Mouse (Mus musculus) liver, postnatal 0 days (tissue): Measurements from ENCODE around the gene Traf5. TPM values are rescaled to one million over a fixed set of nuclear protein-coding genes. Genes with fewer than 3 reads are reported as not detected.
A peak's percentile ranks its signal among the peaks of the same experiment; 100 is the strongest.

ENCODE experiments used
- ATAC-seq: fragments of 200-750 bp; cut with Nextera tagmentation; 2 replicates; pipeline ENCODE4 v1.8.0; 2017; ENCODE audit warnings: mild to moderate bottlenecking, moderate library complexity
- DNase-seq: peaks from one replicate; pipeline ENCODE4 v3.0.0-alpha.2; 2016
- H3K27ac ChIP-seq: fragments of 300-500 bp; sonication (generic); 2 replicates; pipeline ENCODE4 v1.5.1; 2014; ENCODE audit warnings: antibody characterized with exemption, moderate library complexity, mild to moderate bottlenecking, low read depth
- H3K27me3 ChIP-seq: fragments of 300-500 bp; sonication (generic); 2 replicates; pipeline ENCODE4 v1.6.1; 2014; ENCODE audit warnings: low read length, control low read depth, mixed read lengths; ENCODE audit not compliant: insufficient read depth
- H3K36me3 ChIP-seq: fragments of 300-500 bp; sonication (generic); replicated peaks from 2 replicates; pipeline ENCODE4 v1.6.1; 2014; ENCODE audit warnings: mild to moderate bottlenecking, control low read depth, low read length, moderate library complexity, mixed read lengths; ENCODE audit not compliant: insufficient read depth
- H3K4me1 ChIP-seq: fragments of 300-500 bp; sonication (generic); 2 replicates; pipeline ENCODE4 v1.6.1; 2014; ENCODE audit warnings: antibody characterized with exemption, mild to moderate bottlenecking, control low read depth; ENCODE audit not compliant: insufficient read depth
- H3K4me2 ChIP-seq: fragments of 300-500 bp; sonication (generic); 2 replicates; pipeline ENCODE4 v1.6.1; 2014; ENCODE audit warnings: low read depth, mild to moderate bottlenecking, low read length, moderate library complexity, mixed read lengths
- H3K4me3 ChIP-seq: fragments of 300-500 bp; sonication (generic); 2 replicates; pipeline ENCODE4 v1.5.1; 2014; ENCODE audit warnings: low read depth, low read length
- H3K9ac ChIP-seq: fragments of 300-500 bp; sonication (generic); replicated peaks from 2 replicates; pipeline ENCODE4 v1.6.1; 2014; ENCODE audit warnings: mild to moderate bottlenecking, moderate library complexity
- H3K9me3 ChIP-seq: fragments of 300-500 bp; sonication (generic); 2 replicates; pipeline ENCODE4 v1.6.1; 2016; ENCODE audit warnings: mild to moderate bottlenecking, control low read depth, low read length, mixed read lengths
- CTCF ChIP-seq: sonication (generic); IDR thresholded peaks from 2 replicates; pipeline ENCODE4 v1.5.1; 2016; ENCODE audit warnings: antibody characterized with exemption, low read depth
- EP300 ChIP-seq: IDR thresholded peaks from 2 replicates; pipeline ENCODE4 v1.6.1; 2016; ENCODE audit warnings: antibody characterized with exemption, low read depth, mild to moderate bottlenecking
- WGBS: fragments of 180-500 bp; shearing (Covaris S2); extraction: QIAGEN DNeasy Blood & Tissue Kit; methylation state at CpG from one replicate; pipeline ENCODE4 v1.1.7; 2014; ENCODE audit not compliant: insufficient replicate concordance; 5-methylcytosine and 5-hydroxymethylcytosine counted together
- polyA plus RNA-seq: library from polyadenylated mRNA; unstranded; fragments of >200 nt; fragmentation: Nextera tagmentation; extraction: Ambion mirVana; gene quantifications from 2 replicates; pipeline ENCODE4 v1.2.1, GENCODE M21; 2015

The Traf5 gene
- polyA plus RNA-seq, 1 experiment from 2014 or later = 4.2 TPM

- no peak overlapping the region for H3K4me2 ChIP-seq
- DNase-seq (no peak), ATAC-seq (no peak)
- no peak for TF ChIP-seq EP300
- TF ChIP-seq CTCF = no peak
- no peaks in the 10 kb centered on the region for H3K27me3 ChIP-seq
- peaks cover 20% of the 10 kb centered on the region for H3K4me1 ChIP-seq
- no peak overlapping the region for H3K27ac ChIP-seq
- H3K9ac ChIP-seq = no peak overlapping the region
- peaks cover 5% of the 10 kb centered on the region; the same call in 1 of the 2 replicates for H3K36me3 ChIP-seq
- WGBS = 79% methylated on average over 2 of the region's 2 CpGs
- no peak overlapping the region for H3K4me3 ChIP-seq
- peaks cover 14% of the 10 kb centered on the region; the same call in 1 of the 2 replicates for H3K9me3 ChIP-seq
Observed at GRCm38 (mm10) chr1:192081129-192081528, 11.2 kb downstream of the Traf5 start.

DNA sequence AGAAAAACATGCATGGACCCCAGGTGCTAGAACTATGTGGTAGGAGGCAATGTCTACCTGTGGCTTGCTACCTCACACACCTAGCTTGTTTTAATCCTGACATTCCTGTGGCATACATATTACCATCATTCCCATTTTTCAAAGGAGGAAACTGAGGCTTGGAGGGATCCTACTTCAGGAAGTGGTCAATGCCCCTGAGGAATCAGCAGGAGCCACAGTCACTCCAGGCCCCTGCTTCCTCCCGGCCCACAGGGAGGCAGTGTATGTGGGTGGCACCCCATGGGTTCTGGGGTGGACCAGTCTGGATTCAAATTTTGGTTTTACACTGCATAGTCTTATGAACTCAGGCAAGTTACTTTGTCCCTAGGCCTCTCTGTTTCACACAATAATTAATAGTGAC lies 13.2 kb downstream of the Traf5 start:
- Histone ChIP-seq H3K27ac (peak overlapping the region; percentile 70), H3K27me3 (no peaks in the 10 kb centered on the region), H3K4me3 (no peak overlapping the region), H3K9me3 (peaks cover 14% of the 10 kb centered on the region; the same call in 1 of the 2 replicates), H3K9ac (no peak overlapping the region), H3K4me1 (peaks cover 31% of the 10 kb centered on the region), H3K4me2 (no peak overlapping the region), H3K36me3 (peaks cover 5% of the 10 kb centered on the region; the same call in 1 of the 2 replicates)
- WGBS = 39% methylated on average over 1 of the region's 1 CpGs
- ATAC-seq (no peak), DNase-seq (no peak)
- TF ChIP-seq CTCF (no peak), EP300 (no peak)

GRCm38 (mm10) chr1:192078406-192078805 lies 14.0 kb downstream of the Traf5 start:
- H3K9me3 ChIP-seq = peaks cover 14% of the 10 kb centered on the region; the same call in 1 of the 2 replicates
- no peak overlapping the region for H3K9ac ChIP-seq
- TF ChIP-seq CTCF (no peak), EP300 (no peak)
- no peak overlapping the region for H3K4me3 ChIP-seq
- ATAC-seq (peak; percentile 49), DNase-seq (peak; percentile 52)
- H3K4me1 ChIP-seq = peaks cover 31% of the 10 kb centered on the region
- peak overlapping the region; percentile 70 for H3K27ac ChIP-seq
- WGBS = 27% methylated on average over 3 of the region's 3 CpGs
- peaks cover 5% of the 10 kb centered on the region; the same call in 1 of the 2 replicates for H3K36me3 ChIP-seq
- no peaks in the 10 kb centered on the region for H3K27me3 ChIP-seq
- no peak overlapping the region for H3K4me2 ChIP-seq

DNA sequence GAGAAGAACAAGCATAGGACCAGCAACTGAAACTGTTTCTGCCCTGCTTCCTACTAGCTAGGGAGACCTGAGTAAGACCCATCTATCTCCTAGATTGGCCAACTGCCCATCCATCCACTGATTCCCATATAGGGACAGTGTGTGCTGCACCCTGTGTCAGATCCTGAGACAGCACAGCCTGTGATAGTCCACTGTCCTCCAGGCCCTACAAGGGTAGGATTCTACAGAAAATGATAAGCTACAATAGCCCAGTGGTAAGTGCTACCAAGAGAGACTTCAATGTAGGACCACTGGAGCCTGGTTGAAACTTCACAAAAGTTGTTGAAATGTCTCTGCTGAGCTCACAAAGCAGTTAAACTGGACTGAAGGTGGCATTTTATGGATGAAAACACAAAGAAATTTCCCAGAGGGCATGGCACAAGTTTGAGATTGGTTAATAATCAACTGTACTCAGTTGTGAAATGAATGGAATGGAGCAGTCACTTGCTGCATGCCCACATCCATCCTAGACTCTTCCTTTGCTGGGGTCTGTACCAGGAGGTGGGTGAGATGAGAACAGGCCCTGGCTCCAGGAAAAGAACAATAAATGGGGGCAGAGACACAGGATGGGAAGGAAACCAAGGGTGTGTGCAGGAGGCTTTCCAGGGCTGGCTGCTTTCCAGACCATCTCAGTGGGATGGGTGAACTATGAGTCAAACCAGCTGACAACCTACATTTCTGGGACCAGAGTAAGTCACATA lies 15.4 kb downstream of the Traf5 start:
- peaks cover 14% of the 10 kb centered on the region; the same call in 1 of the 2 replicates for H3K9me3 ChIP-seq
- no peak overlapping the region for H3K4me2 ChIP-seq
- no peak overlapping the region for H3K27ac ChIP-seq
- no peak overlapping the region for H3K4me3 ChIP-seq
- H3K9ac ChIP-seq = no peak overlapping the region
- ATAC-seq (peak; percentile 19; the same call in 1 of the 2 replicates), DNase-seq (no peak)
- peaks cover 31% of the 10 kb centered on the region for H3K4me1 ChIP-seq
- H3K27me3 ChIP-seq = no peaks in the 10 kb centered on the region
- H3K36me3 ChIP-seq = peaks cover 5% of the 10 kb centered on the region; the same call in 1 of the 2 replicates
- TF ChIP-seq CTCF (no peak), EP300 (no peak)

DNA sequence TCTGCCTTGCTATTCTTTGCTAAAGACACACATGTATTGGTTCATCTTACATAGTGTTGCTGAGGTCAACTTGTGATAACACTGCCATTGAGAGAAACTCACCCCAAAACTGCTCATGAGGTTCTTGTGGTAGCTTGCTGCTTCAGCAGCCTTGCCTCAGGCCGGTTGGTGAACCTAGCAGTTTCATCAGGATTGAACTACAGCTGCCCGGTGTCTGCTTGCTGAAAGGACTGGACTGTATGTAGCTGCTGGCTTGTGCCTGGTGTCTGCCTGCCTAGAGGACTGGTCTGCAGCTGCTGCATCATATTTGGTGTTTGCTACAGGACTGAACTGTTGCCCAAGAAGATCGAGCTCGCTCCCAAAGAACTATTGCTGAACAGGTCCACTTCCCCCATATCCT lies 16.3 kb downstream of the Traf5 start:
- DNase-seq = no peak
- peaks cover 4% of the 10 kb centered on the region; the same call in 1 of the 2 replicates for H3K36me3 ChIP-seq
- TF ChIP-seq EP300 (no peak), CTCF (no peak)
- H3K4me1 ChIP-seq = peaks cover 31% of the 10 kb centered on the region
- no peak overlapping the region for H3K9ac ChIP-seq
- no peak overlapping the region for H3K4me3 ChIP-seq
- no peak for ATAC-seq
- no peak overlapping the region for H3K4me2 ChIP-seq
- no peaks in the 10 kb centered on the region for H3K27me3 ChIP-seq
- 60% methylated on average over 4 of the region's 4 CpGs for WGBS
- H3K27ac ChIP-seq = 0 out of 2 replicates have a peak overlapping the region, but pooled peaks have one; percentile 16
- H3K9me3 ChIP-seq = peaks cover 5% of the 10 kb centered on the region; the same call in 1 of the 2 replicates

GRCm38 (mm10) chr1:192074824-192075223 lies 17.5 kb downstream of the Traf5 start:
- no peak for TF ChIP-seq EP300
- TF ChIP-seq CTCF = no peak
- DNase-seq = no peak
- 26% methylated on average over 1 of the region's 1 CpGs for WGBS
- no peak for ATAC-seq
- Histone ChIP-seq H3K4me1 (peaks cover 42% of the 10 kb centered on the region), H3K9me3 (no peaks in the 10 kb centered on the region), H3K4me3 (no peak overlapping the region), H3K4me2 (no peak overlapping the region), H3K36me3 (no peaks in the 10 kb centered on the region), H3K27ac (no peak overlapping the region), H3K27me3 (no peaks in the 10 kb centered on the region), H3K9ac (no peak overlapping the region)
